In the genomic region with DNA sequence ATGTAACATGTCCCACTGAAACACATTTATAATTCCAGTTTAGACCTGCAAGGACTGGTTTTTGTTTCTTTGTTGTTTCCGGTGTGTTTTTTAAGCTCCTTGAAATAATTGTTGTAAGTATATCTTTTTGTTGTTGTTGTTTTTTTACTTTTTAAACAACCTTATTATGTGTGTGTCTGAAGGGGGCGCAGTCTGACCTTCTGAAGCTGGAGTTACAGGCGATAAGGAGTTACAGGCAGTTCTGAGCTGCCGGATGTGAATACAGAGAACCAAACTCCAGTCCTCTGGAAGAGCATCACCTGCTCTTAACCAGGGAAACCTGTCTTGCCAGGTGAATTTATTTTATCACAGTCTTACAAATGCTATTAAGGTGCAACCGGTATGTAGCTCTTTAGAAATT, we compare ENCODE assay signal across 17 mouse cellular contexts. TPM values are rescaled to one million over a fixed set of nuclear protein-coding genes. Genes with fewer than 3 reads are reported as not detected.
A peak's percentile ranks its signal among the peaks of the same experiment; 100 is the strongest.
DNase-seq lines count a peak whose midpoint lies in the region; ATAC-seq and TF ChIP-seq lines count a peak whose summit lies in the region.
"Had no signal": no experiment of that assay in that cellular context is flagged by ENCODE, and none has a peak within 500 bp of the region (broad histone marks: within the 10 kb centered on the region; RNA-seq: fewer than 3 reads in every experiment).

No protein-coding gene starts in this region.

- CTCF ChIA-PET in Patski (lab: Charles Lee): interaction anchor here (1.0 to 6.1 kb wide), 24 partner anchors 8 to 1282 kb away, joined by 3 to 101 read pairs (median 4); a partner anchor contains a TSS

- no peak for ATAC-seq in lung, postnatal 0 days
- ATAC-seq in Patski: no peak
- ATAC-seq in CD4-positive, CD25-positive, alpha-beta regulatory T cell, adult 4 months: no peak
- ATAC-seq: forebrain, embryonic 13.5 days; forebrain, embryonic 15.5 days; forebrain, postnatal 0 days had no signal

- POLR2A ChIA-PET in Patski (lab: Charles Lee): interaction anchor here (2.5 kb wide), 1 partner anchor 187 kb away, joined by 6 read pairs; a partner anchor contains a TSS

- H3K27ac ChIP-seq in lung, postnatal 0 days (ENCODE audit: low read length): no peak overlapping the region
- H3K27ac ChIP-seq: embryonic facial prominence, embryonic 10.5 days; embryonic facial prominence, embryonic 12.5 days; forebrain, embryonic 13.5 days; forebrain, embryonic 15.5 days had no signal

- H3K36me3 ChIP-seq in lung, postnatal 0 days (ENCODE audit: insufficient read depth, low read length): no peaks in the 10 kb centered on the region
- H3K36me3 ChIP-seq in E14TG2a.4 (ENCODE audit: insufficient read depth, low read length): no peaks in the 10 kb centered on the region
- H3K36me3 ChIP-seq: embryonic facial prominence, embryonic 10.5 days; embryonic facial prominence, embryonic 12.5 days; forebrain, embryonic 15.5 days; G1E had no signal

- H3K27me3 ChIP-seq in lung, postnatal 0 days (replicated peaks; ENCODE audit: insufficient read depth, low read length): no peaks in the 10 kb centered on the region
- H3K27me3 ChIP-seq in E14TG2a.4 (ENCODE audit: insufficient read depth, low read length) (peaks cover 4% of the 10 kb centered on the region; the same call in 1 of the 2 replicates), Patski (no peaks in the 10 kb centered on the region)
- H3K27me3 ChIP-seq: CH12.LX; embryonic facial prominence, embryonic 12.5 days; forebrain, embryonic 13.5 days; forebrain, embryonic 15.5 days had no signal

- no peaks in the 10 kb centered on the region for H3K4me1 ChIP-seq in lung, postnatal 0 days (ENCODE audit: insufficient read depth, low read depth, low read length)
- H3K4me1 ChIP-seq in E14TG2a.4 (replicated peaks; ENCODE audit: low read depth, low read length): peaks cover 61% of the 10 kb centered on the region
- H3K4me1 ChIP-seq: embryonic facial prominence, embryonic 10.5 days; embryonic facial prominence, embryonic 12.5 days; forebrain, embryonic 13.5 days; forebrain, embryonic 15.5 days had no signal

- no peak overlapping the region for H3K9ac ChIP-seq in lung, postnatal 0 days (replicated peaks; ENCODE audit: low read depth)
- H3K9ac ChIP-seq: embryonic facial prominence, embryonic 12.5 days; forebrain, embryonic 13.5 days; forebrain, embryonic 15.5 days; forebrain, postnatal 0 days had no signal

- in situ Hi-C loops in Patski (cut with MboI; ENCODE audit: low pct_unique_long_range_greater_than_20kb): loop anchor here (5.0 kb wide), 2 partner anchors 187 to 188 kb away; a partner anchor contains a TSS

- H3K4me3 ChIP-seq in lung, postnatal 0 days (ENCODE audit: low read depth, low read length): no peak overlapping the region
- no peak overlapping the region for H3K4me3 ChIP-seq in E14TG2a.4 (replicated peaks; ENCODE audit: low read length)
- H3K4me3 ChIP-seq: embryonic facial prominence, embryonic 10.5 days; embryonic facial prominence, embryonic 12.5 days; forebrain, embryonic 13.5 days; forebrain, embryonic 15.5 days had no signal

- no peak for DNase-seq in lung, postnatal 0 days (ENCODE audit: low spot score)
- DNase-seq in lung, postnatal 14 days: no peak
- DNase-seq in ES-CJ7 (ENCODE audit: low read depth, low spot score) (peak; percentile 55), Patski (ENCODE audit: low read depth, low spot score) (no peak)
- no peak for DNase-seq in right cerebral cortex, postnatal 36 days (ENCODE audit: low spot score in 2 of 2)
- no peak for DNase-seq in embryo, embryonic 10.5 days (ENCODE audit: low spot score)
- DNase-seq: adrenal gland, adult 2 months; adrenal gland, postnatal 25 days had no signal

- no peak overlapping the region for H3K4me2 ChIP-seq in lung, postnatal 0 days (replicated peaks; ENCODE audit: low read depth, low read length)
- H3K4me2 ChIP-seq: embryonic facial prominence, embryonic 12.5 days; forebrain, embryonic 13.5 days; forebrain, embryonic 15.5 days had no signal

- TF ChIP-seq CTCF in lung, postnatal 0 days (IDR thresholded peaks at IDR 0.05): peak; percentile 15
- 0 out of 2 replicates have a peak, but pooled peaks have one; percentile 2 for TF ChIP-seq CTCF in E14TG2a.4 (conservative IDR thresholded peaks at IDR 0.05; ENCODE audit: low read length)
- peak; percentile 22 for TF ChIP-seq CTCF in Patski (IDR thresholded peaks at IDR 0.05)

- H3K9me3 ChIP-seq in lung, postnatal 0 days (ENCODE audit: low read length): no peaks in the 10 kb centered on the region
- H3K9me3 ChIP-seq in E14TG2a.4 (ENCODE audit: low read length): no peaks in the 10 kb centered on the region
- H3K9me3 ChIP-seq: embryonic facial prominence, embryonic 12.5 days; forebrain, embryonic 13.5 days; forebrain, embryonic 15.5 days had no signal

- TF ChIP-seq EP300 in lung, postnatal 0 days (IDR thresholded peaks at IDR 0.05): no peak

- 82% methylated on average over 5 of the region's 5 CpGs for WGBS in lung, postnatal 0 days

RNA-seq across cellular contexts. Expression of a gene that starts 13.1 kb away (rescaled TPM):
- 19.7 and 23.7 TPM in 2 replicates for polyA plus RNA-seq in lung, postnatal 0 days (2015; fragmentation: Nextera tagmentation; extraction: Ambion mirVana)
- 46.8 TPM for polyA plus RNA-seq in Patski (2021)
- polyA plus RNA-seq in CD4-positive, CD25-positive, alpha-beta regulatory T cell, adult 4 months (2017; shearing (Covaris generic)): 1 to 10 TPM; 5.5 to 8.3 TPM

RNA-seq across cellular contexts. Expression of a gene that starts 18.3 kb away (rescaled TPM):
- 273 and 289 TPM in 2 replicates for polyA plus RNA-seq in lung, postnatal 0 days (2015; fragmentation: Nextera tagmentation; extraction: Ambion mirVana)
- polyA plus RNA-seq in Patski (2021): 829 TPM
- 100 to 1,000 TPM; 133 to 140 TPM for polyA plus RNA-seq in CD4-positive, CD25-positive, alpha-beta regulatory T cell, adult 4 months (2017; shearing (Covaris generic))

RNA-seq across cellular contexts. Expression of a gene that starts 51.4 kb away (rescaled TPM):
- polyA plus RNA-seq in lung, postnatal 0 days (2015; fragmentation: Nextera tagmentation; extraction: Ambion mirVana): 63.7 and 72.0 TPM in 2 replicates
- polyA plus RNA-seq in Patski (2021): 197 TPM
- polyA plus RNA-seq in CD4-positive, CD25-positive, alpha-beta regulatory T cell, adult 4 months (2017; shearing (Covaris generic)): 10 to 100 TPM in 1 of 2 experiments, 1 to 10 TPM in 1; 8.2 to 16.3 TPM
